Mouse (Mus musculus) kidney, adult 2 months (tissue): ENCODE measurements around the gene Magi1. TPM values are rescaled to one million over a fixed set of nuclear protein-coding genes. Genes with fewer than 3 reads are reported as not detected.

ENCODE experiments used
- DNase-seq: peaks from one replicate; pipeline ENCODE4 v3.0.0; 2021
- H3K27ac ChIP-seq: fragments of 200-500 bp; 2 replicates; pipeline ENCODE4 v1.5.1; 2012; ENCODE audit warnings: low read depth, low read length, control low read depth, inconsistent platforms; ENCODE audit not compliant: insufficient read depth
- H3K27me3 ChIP-seq: fragments of 200-500 bp; replicated peaks from 2 replicates; pipeline ENCODE4 v1.6.1; 2012; ENCODE audit warnings: mild to moderate bottlenecking, moderate library complexity, low read length, inconsistent platforms; ENCODE audit not compliant: control insufficient read depth, insufficient read depth
- H3K36me3 ChIP-seq: fragments of 200-500 bp; 2 replicates; pipeline ENCODE4 v1.6.1; 2012; ENCODE audit warnings: mild to moderate bottlenecking, moderate library complexity, low read length, inconsistent platforms; ENCODE audit not compliant: control insufficient read depth, insufficient read depth
- H3K4me1 ChIP-seq: fragments of 200-500 bp; 2 replicates; pipeline ENCODE4 v1.6.1; 2011; ENCODE audit warnings: low read length; ENCODE audit not compliant: control insufficient read depth, insufficient read depth
- H3K4me3 ChIP-seq: fragments of 200-500 bp; 2 replicates; pipeline ENCODE4 v1.5.1; 2011; ENCODE audit warnings: mild to moderate bottlenecking, low read depth, low read length, control low read depth; ENCODE audit not compliant: insufficient read depth
- CTCF ChIP-seq: fragments of 200-500 bp; conservative IDR thresholded peaks from 2 replicates; pipeline ENCODE4 v1.5.1; 2011; ENCODE audit warnings: low read depth, mild to moderate bottlenecking, control low read depth, low read length, moderate library complexity, mixed read lengths; ENCODE audit not compliant: insufficient read depth, insufficient read length
- POLR2A ChIP-seq: fragments of 200-500 bp; IDR thresholded peaks from one replicate; pipeline ENCODE4 v1.6.1; 2011; ENCODE audit warnings: low read depth, low read length, control low read depth
- WGBS: fragments of 180-500 bp; shearing (Covaris S2); methylation state at CpG from one replicate; pipeline ENCODE4 v1.1.7; 2018; 5-methylcytosine and 5-hydroxymethylcytosine counted together
- polyA plus RNA-seq: library from polyadenylated mRNA; depleted of rRNA; stranded (reverse); fragments of >200 nt; gene quantifications from 2 replicates; pipeline ENCODE4 v1.2.3, GENCODE M21; 2012

The Magi1 gene
- polyA plus RNA-seq, 1 experiment, result 6.1 TPM

- 46% methylated on average over 5 of the region's 5 CpGs for WGBS
- peak; percentile 23 for DNase-seq
Observed at GRCm38 (mm10) chr6:94205926-94206325, 77.8 kb downstream of the Magi1 start.

GRCm38 (mm10) chr6:94203642-94204145 is 80.0 kb downstream of the Magi1 start:
- no peaks in the 10 kb centered on the region for H3K27me3 ChIP-seq
- peaks cover 12% of the 10 kb centered on the region; the same call in 1 of the 2 replicates for H3K4me1 ChIP-seq
- DNase-seq, result peak; percentile 29
- no peak overlapping the region for H3K4me3 ChIP-seq
- H3K27ac ChIP-seq, result peak overlapping the region; percentile 45; the same call in 1 of the 2 replicates
- WGBS, result 44% methylated on average over 5 of the region's 5 CpGs
- TF ChIP-seq POLR2A (no peak), CTCF (no peak)
- H3K36me3 ChIP-seq, result no peaks in the 10 kb centered on the region

More at GRCm38 (mm10) chr6:94205926-94206325, 77.8 kb downstream of the Magi1 start:
- no peak overlapping the region; the same call in 1 of the 2 replicates for H3K4me3 ChIP-seq
- H3K36me3 ChIP-seq, result no peaks in the 10 kb centered on the region
- no peaks in the 10 kb centered on the region for H3K27me3 ChIP-seq
- TF ChIP-seq POLR2A (no peak), CTCF (no peak)
- peaks cover 12% of the 10 kb centered on the region; the same call in 1 of the 2 replicates for H3K4me1 ChIP-seq
- no peak overlapping the region for H3K27ac ChIP-seq

- no peak for TF ChIP-seq POLR2A
- TF ChIP-seq CTCF, result no peak
- H3K4me1 ChIP-seq, result peaks cover 12% of the 10 kb centered on the region; the same call in 1 of the 2 replicates
- no peak overlapping the region for H3K27ac ChIP-seq
- no peak overlapping the region for H3K4me3 ChIP-seq
- no peak for DNase-seq
- H3K36me3 ChIP-seq, result no peaks in the 10 kb centered on the region
- H3K27me3 ChIP-seq, result no peaks in the 10 kb centered on the region
- WGBS, result 95% methylated on average over 2 of the region's 2 CpGs
Observed at GRCm38 (mm10) chr6:94201940-94202339, 81.8 kb downstream of the Magi1 start.

- WGBS, result 60% methylated on average over 3 of the region's 3 CpGs
- H3K27me3 ChIP-seq, result no peaks in the 10 kb centered on the region
- no peaks in the 10 kb centered on the region for H3K36me3 ChIP-seq
- no peak for DNase-seq
- H3K4me1 ChIP-seq, result peaks cover 12% of the 10 kb centered on the region; the same call in 1 of the 2 replicates
- TF ChIP-seq CTCF (no peak), POLR2A (no peak)
- H3K4me3 ChIP-seq, result no peak overlapping the region
- H3K27ac ChIP-seq, result no peak overlapping the region
Observed at GRCm38 (mm10) chr6:94200910-94201309, 82.8 kb downstream of the Magi1 start.

GRCm38 (mm10) chr6:94199696-94200095 is 84.0 kb downstream of the Magi1 start:
- no peak for DNase-seq
- H3K36me3 ChIP-seq, result no peaks in the 10 kb centered on the region
- no peaks in the 10 kb centered on the region for H3K27me3 ChIP-seq
- TF ChIP-seq CTCF (no peak), POLR2A (no peak)
- 91% methylated on average over 2 of the region's 2 CpGs for WGBS
- H3K4me1 ChIP-seq, result peaks cover 14% of the 10 kb centered on the region; the same call in 1 of the 2 replicates
- H3K4me3 ChIP-seq, result no peak overlapping the region
- H3K27ac ChIP-seq, result no peak overlapping the region

GRCm38 (mm10) chr6:94197831-94198230 is 85.9 kb downstream of the Magi1 start:
- TF ChIP-seq POLR2A, result no peak
- TF ChIP-seq CTCF, result no peak
- H3K36me3 ChIP-seq, result no peaks in the 10 kb centered on the region
- H3K27ac ChIP-seq, result no peak overlapping the region
- no peak for DNase-seq
- 70% methylated on average over 1 of the region's 1 CpGs for WGBS
- no peak overlapping the region for H3K4me3 ChIP-seq
- peaks cover 5% of the 10 kb centered on the region; the same call in 1 of the 2 replicates for H3K4me1 ChIP-seq
- H3K27me3 ChIP-seq, result no peaks in the 10 kb centered on the region

GRCm38 (mm10) chr6:94195303-94195911 is 88.3 kb downstream of the Magi1 start:
- Histone ChIP-seq H3K27ac (peak overlapping the region; percentile 57), H3K27me3 (no peaks in the 10 kb centered on the region), H3K36me3 (no peaks in the 10 kb centered on the region), H3K4me3 (no peak overlapping the region), H3K4me1 (peaks cover 13% of the 10 kb centered on the region)
- peak; percentile 56 for DNase-seq
- 60% methylated on average over 14 of the region's 14 CpGs for WGBS
- TF ChIP-seq CTCF (no peak), POLR2A (no peak)
